Mouse (Mus musculus) MEL (cell line): ENCODE measurements at regions not wholly inside any gene's neighbourhood (a gene's known extent, or its start where the extent isn't known, plus 50 kb on each side); places are given as distances from the start of the nearest gene placed in this dataset.

Experiments used
- DNase-seq: peaks from one replicate; pipeline ENCODE4 v3.0.0; 2011; ENCODE audit warnings: low read depth, low spot score
- H3K27ac ChIP-seq: 2 replicates; pipeline ENCODE4 v1.5.1; 2012; ENCODE audit warnings: low read depth, mild to moderate bottlenecking, control low read depth, low read length, moderate library complexity; ENCODE audit not compliant: control insufficient read depth
- H3K27me3 ChIP-seq, 2 experiments: fragments of 150-350 bp in 1 of 2; sonication (generic) in 1 of 2; 2 replicates each; pipeline ENCODE4 v1.6.1; 2012; ENCODE audit warnings: low read length in 2 of 2, mild to moderate bottlenecking in 2 of 2, improper control_type of control experiment in 1 of 2, moderate library complexity in 1 of 2; ENCODE audit not compliant: insufficient read depth in 2 of 2, control insufficient read depth in 1 of 2
- H3K36me3 ChIP-seq, 2 experiments: 2 replicates each; pipeline ENCODE4 v1.6.1; 2012 to 2014; ENCODE audit warnings: low read length in 2 of 2, improper control_type of control experiment in 1 of 2, inconsistent platforms in 1 of 2, mild to moderate bottlenecking in 1 of 2; ENCODE audit not compliant: insufficient read depth in 2 of 2, control insufficient read depth in 1 of 2
- H3K4me1 ChIP-seq, 2 experiments: fragments of 150-350 bp in 1 of 2; sonication (generic) in 1 of 2; 2 replicates each; pipeline ENCODE4 v1.6.1; 2012; ENCODE audit warnings: low read length in 2 of 2, improper control_type of control experiment in 1 of 2, mild to moderate bottlenecking in 1 of 2; ENCODE audit not compliant: insufficient read depth in 2 of 2, control insufficient read depth in 1 of 2
- H3K4me3 ChIP-seq, 2 experiments: fragments of 150-350 bp in 1 of 2; sonication (generic) in 1 of 2; 2 replicates each; pipeline ENCODE4 v1.5.1; 2012; ENCODE audit warnings: low read depth in 2 of 2, low read length in 2 of 2, mild to moderate bottlenecking in 2 of 2, moderate library complexity in 2 of 2, control low read depth in 1 of 2, improper control_type of control experiment in 1 of 2; ENCODE audit not compliant: control insufficient read depth in 1 of 2, insufficient read depth in 1 of 2
- H3K79me2 ChIP-seq: 2 replicates; pipeline ENCODE4 v1.6.1; 2012; ENCODE audit warnings: mild to moderate bottlenecking, low read length, moderate library complexity; ENCODE audit not compliant: control insufficient read depth, poor library complexity, insufficient read depth
- H3K9ac ChIP-seq: 2 replicates; pipeline ENCODE4 v1.6.1; 2012; ENCODE audit warnings: low read depth, mild to moderate bottlenecking, control low read depth, low read length, moderate library complexity; ENCODE audit not compliant: control insufficient read depth, poor library complexity, severe bottlenecking
- H3K9me3 ChIP-seq: fragments of 150-350 bp; sonication (generic); replicated peaks from 2 replicates; pipeline ENCODE4 v1.6.1; 2012; ENCODE audit warnings: mild to moderate bottlenecking, low read length, improper control_type of control experiment, moderate library complexity; ENCODE audit not compliant: insufficient read depth
- BHLHE40 ChIP-seq: IDR thresholded peaks from 2 replicates; pipeline ENCODE4 v1.6.1; 2012; ENCODE audit warnings: low read depth, mild to moderate bottlenecking, inconsistent platforms, low read length, improper control_type of control experiment, borderline replicate concordance
- EP300 ChIP-seq, 2 experiments: IDR thresholded peaks; 2 replicates each; pipeline ENCODE4 v1.6.1; 2011; ENCODE audit warnings: improper control_type of control experiment in 2 of 2, low read length in 2 of 2, low read depth in 1 of 2, mild to moderate bottlenecking in 1 of 2
- GATA1 ChIP-seq: IDR thresholded peaks from 2 replicates; pipeline ENCODE4 v1.6.1; 2011; ENCODE audit warnings: low read depth, low read length, improper control_type of control experiment
- HCFC1 ChIP-seq: IDR thresholded peaks from 2 replicates; pipeline ENCODE4 v1.6.1; 2012; ENCODE audit warnings: low read depth, mild to moderate bottlenecking, inconsistent platforms, low read length, improper control_type of control experiment, moderate library complexity
- MAX ChIP-seq: IDR thresholded peaks from 2 replicates; pipeline ENCODE4 v1.6.1; 2011; ENCODE audit warnings: low read length, improper control_type of control experiment
- MYB ChIP-seq: IDR thresholded peaks from 2 replicates; pipeline ENCODE4 v1.6.1; 2011; ENCODE audit warnings: mild to moderate bottlenecking, low read depth, low read length, improper control_type of control experiment
- NELFE ChIP-seq: IDR thresholded peaks from 2 replicates; pipeline ENCODE4 v1.6.1; 2011; ENCODE audit warnings: low read depth, low read length, improper control_type of control experiment
- NRF1 ChIP-seq: IDR thresholded peaks from 2 replicates; pipeline ENCODE4 v1.6.1; 2014; ENCODE audit warnings: low read depth, mild to moderate bottlenecking, inconsistent platforms, low read length, improper control_type of control experiment, moderate library complexity; ENCODE audit not compliant: poor library complexity, insufficient read depth, severe bottlenecking
- POLR2AphosphoS5 ChIP-seq: IDR thresholded peaks from 2 replicates; pipeline ENCODE4 v1.6.1; 2012; ENCODE audit warnings: low read depth, borderline replicate concordance, mild to moderate bottlenecking, inconsistent platforms, low read length, moderate library complexity, mixed read lengths
- RCOR1 ChIP-seq: IDR thresholded peaks from 2 replicates; pipeline ENCODE4 v1.6.1; 2012; ENCODE audit warnings: low read depth, mild to moderate bottlenecking, inconsistent platforms, low read length, improper control_type of control experiment
- SMC3 ChIP-seq: IDR thresholded peaks from 2 replicates; pipeline ENCODE4 v1.6.1; 2011; ENCODE audit warnings: low read depth, low read length, improper control_type of control experiment
- TBP ChIP-seq: IDR thresholded peaks from 2 replicates; pipeline ENCODE4 v1.8.0; 2011; ENCODE audit warnings: low read depth, low read length, improper control_type of control experiment
- TCF12 ChIP-seq: IDR thresholded peaks from 2 replicates; pipeline ENCODE4 v1.6.1; 2014; ENCODE audit warnings: low read depth, mild to moderate bottlenecking, inconsistent platforms, low read length, improper control_type of control experiment, moderate library complexity
- ZNF384 ChIP-seq: IDR thresholded peaks from 2 replicates; pipeline ENCODE4 v1.6.1; 2012; ENCODE audit warnings: low read depth, mild to moderate bottlenecking, inconsistent platforms, low read length, improper control_type of control experiment

GRCm38 (mm10) chr9:47474776-47475175 is 55.2 kb upstream of the Cadm1 start:
- Histone ChIP-seq H3K4me3 (no peak overlapping the region), H3K27ac (no peak overlapping the region), H3K27me3 (no peaks in the 10 kb centered on the region), H3K79me2 (no peaks in the 10 kb centered on the region), H3K9ac (no peak overlapping the region), H3K9me3 (no peaks in the 10 kb centered on the region), H3K4me1 (peaks cover 4 to 6% of the 10 kb centered on the region in 2 experiments), H3K36me3 (peaks cover 0 to 17% of the 10 kb centered on the region in 2 experiments; a peak in 2 of 4 replicates)
- TF ChIP-seq TBP, result no peak
- TF ChIP-seq POLR2AphosphoS5, result no peak
- no peak for TF ChIP-seq ZNF384
- no peak for TF ChIP-seq NRF1
- TF ChIP-seq SMC3, result no peak
- TF ChIP-seq MAX, result no peak
- TF ChIP-seq MYB, result no peak
- no peak for TF ChIP-seq NELFE
- DNase-seq, result no peak

- TF ChIP-seq EP300 (IDR thresholded peaks at IDR 0.05; ENCODE audit: low read depth in 1 of 2, low read length in 2 of 2), result peak; percentile 58 to 63
- peak; percentile 69; the same call in 1 of the 2 replicates for TF ChIP-seq RCOR1
- TF ChIP-seq GATA1, result peak; percentile 62
- no peak for TF ChIP-seq BHLHE40
- peak; percentile 52; the same call in 1 of the 2 replicates for TF ChIP-seq TCF12
- no peak for TF ChIP-seq HCFC1
- TF ChIP-seq, all 39 proteins: peak for 4
These were observed 52.1 kb upstream of the Cadm1 start for GRCm38 (mm10) chr9:47477889-47478288.

More at GRCm38 (mm10) chr9:47477889-47478288, 52.1 kb upstream of the Cadm1 start:
- no peak overlapping the region for H3K9ac ChIP-seq
- no peaks in the 10 kb centered on the region for H3K9me3 ChIP-seq
- H3K4me1 ChIP-seq, result peaks cover 2 to 4% of the 10 kb centered on the region in 2 experiments; a peak in 2 of 4 replicates
- H3K4me3 ChIP-seq, result no peak overlapping the region
- H3K27ac ChIP-seq, result no peak overlapping the region
- H3K27me3 ChIP-seq, result no peaks in the 10 kb centered on the region
- H3K79me2 ChIP-seq, result no peaks in the 10 kb centered on the region
- DNase-seq, result peak; percentile 30
- peaks cover 0 to 12% of the 10 kb centered on the region in 2 experiments; a peak in 2 of 4 replicates for H3K36me3 ChIP-seq
